In the genomic region with DNA sequence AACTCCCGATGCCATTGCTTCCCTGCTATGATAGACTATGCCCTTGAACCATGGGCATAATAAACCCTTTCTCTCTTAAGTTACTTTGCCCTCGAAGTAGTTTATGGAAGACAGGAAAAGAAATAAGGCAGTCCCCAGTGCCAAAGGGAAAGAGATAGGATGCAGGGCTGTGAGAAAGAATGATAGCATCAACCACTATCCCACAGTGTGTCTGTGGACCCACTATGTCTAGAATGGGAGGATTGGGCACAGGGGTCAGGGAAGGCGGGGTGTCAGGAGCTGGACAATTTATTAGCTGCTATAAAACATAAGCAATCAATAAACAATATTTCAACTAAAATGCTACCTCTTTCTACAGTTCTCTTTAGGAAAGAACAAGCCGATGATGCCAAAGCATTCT, we compare ENCODE assay signal across 12 mouse cellular contexts.
DNase-seq lines count a peak whose midpoint lies in the region; ATAC-seq and TF ChIP-seq lines count a peak whose summit lies in the region.
"Had no signal": no experiment of that assay in that cellular context is flagged by ENCODE, and none has a peak within 500 bp of the region (broad histone marks: within the 10 kb centered on the region; RNA-seq: fewer than 3 reads in every experiment).

No protein-coding gene starts in this region.

- no peak for TF ChIP-seq POLR2A in thymus, adult 2 months (IDR thresholded peaks at IDR 0.05; ENCODE audit: control insufficient read depth, extremely low read depth, insufficient read depth, low read length, poor library complexity)

- H3K36me3 ChIP-seq in lung, embryonic 15.5 days: no peaks in the 10 kb centered on the region
- H3K36me3 ChIP-seq in lung, postnatal 0 days (ENCODE audit: insufficient read depth, low read length): no peaks in the 10 kb centered on the region
- H3K36me3 ChIP-seq in forebrain, embryonic 12.5 days (replicated peaks): peaks cover 12% of the 10 kb centered on the region
- H3K36me3 ChIP-seq in hindbrain, embryonic 15.5 days: no peaks in the 10 kb centered on the region
- H3K36me3 ChIP-seq in neural tube, embryonic 14.5 days (ENCODE audit: control insufficient read depth, insufficient read depth, low read length): no peaks in the 10 kb centered on the region
- H3K36me3 ChIP-seq in thymus, adult 2 months (ENCODE audit: control insufficient read depth, insufficient read depth, low read length): peaks cover 6% of the 10 kb centered on the region; the same call in 1 of the 2 replicates
- H3K36me3 ChIP-seq: intestine, embryonic 15.5 days; liver, embryonic 13.5 days had no signal

- no peaks in the 10 kb centered on the region for H3K9me3 ChIP-seq in lung, embryonic 15.5 days
- no peaks in the 10 kb centered on the region for H3K9me3 ChIP-seq in lung, postnatal 0 days (ENCODE audit: low read length)
- H3K9me3 ChIP-seq in forebrain, embryonic 12.5 days: no peaks in the 10 kb centered on the region
- no peaks in the 10 kb centered on the region for H3K9me3 ChIP-seq in hindbrain, embryonic 15.5 days
- H3K9me3 ChIP-seq in neural tube, embryonic 14.5 days (ENCODE audit: control insufficient read depth, low read length): no peaks in the 10 kb centered on the region
- H3K9me3 ChIP-seq: intestine, embryonic 15.5 days; liver, embryonic 13.5 days had no signal

- no peak for TF ChIP-seq EP300 in lung, postnatal 0 days (IDR thresholded peaks at IDR 0.05)

- H3K4me1 ChIP-seq in lung, embryonic 15.5 days: peaks cover 32% of the 10 kb centered on the region
- H3K4me1 ChIP-seq in lung, postnatal 0 days (ENCODE audit: insufficient read depth, low read depth, low read length): no peaks in the 10 kb centered on the region
- H3K4me1 ChIP-seq in forebrain, embryonic 12.5 days: peaks cover 46% of the 10 kb centered on the region
- H3K4me1 ChIP-seq in hindbrain, embryonic 15.5 days (replicated peaks): peaks cover 24% of the 10 kb centered on the region
- H3K4me1 ChIP-seq in neural tube, embryonic 14.5 days (ENCODE audit: control insufficient read depth, insufficient read depth, low read length): peaks cover 19% of the 10 kb centered on the region
- H3K4me1 ChIP-seq in thymus, adult 2 months (replicated peaks; ENCODE audit: control insufficient read depth, insufficient read depth, low read length): peaks cover 20% of the 10 kb centered on the region

- ATAC-seq in lung, embryonic 15.5 days (ENCODE audit: borderline replicate concordance, extremely low read depth, low FRiP score, low TSS enrichment): no peak
- ATAC-seq in lung, postnatal 0 days: no peak
- no peak; the same call in 1 of the 2 replicates for ATAC-seq in forebrain, embryonic 12.5 days (ENCODE audit: low FRiP score)
- ATAC-seq in hindbrain, embryonic 15.5 days (ENCODE audit: low FRiP score, low read depth): no peak; the same call in 1 of the 2 replicates
- ATAC-seq in neural tube, embryonic 14.5 days (ENCODE audit: low read depth): peak; percentile 50
- no peak for ATAC-seq in megakaryocyte progenitor cell, adult 5-6 weeks (replicated peaks; ENCODE audit: poor library complexity)
- ATAC-seq: intestine, embryonic 15.5 days had no signal

- WGBS in lung, embryonic 15.5 days: 48% methylated on average over 4 of the region's 4 CpGs
- 53% methylated on average over 4 of the region's 4 CpGs for WGBS in lung, postnatal 0 days
- WGBS in forebrain, embryonic 12.5 days: 49% methylated on average over 4 of the region's 4 CpGs
- WGBS in hindbrain, embryonic 15.5 days: 33% methylated on average over 4 of the region's 4 CpGs
- WGBS in neural tube, embryonic 14.5 days: 20% methylated on average over 4 of the region's 4 CpGs
- WGBS in thymus, adult 2 months: 63% methylated on average over 4 of the region's 4 CpGs

- H3K27me3 ChIP-seq in lung, embryonic 15.5 days: no peaks in the 10 kb centered on the region
- H3K27me3 ChIP-seq in lung, postnatal 0 days (replicated peaks; ENCODE audit: insufficient read depth, low read length): no peaks in the 10 kb centered on the region
- no peaks in the 10 kb centered on the region for H3K27me3 ChIP-seq in forebrain, embryonic 12.5 days
- H3K27me3 ChIP-seq in hindbrain, embryonic 15.5 days: no peaks in the 10 kb centered on the region
- no peaks in the 10 kb centered on the region for H3K27me3 ChIP-seq in neural tube, embryonic 14.5 days (ENCODE audit: control insufficient read depth, insufficient read depth, low read length)
- H3K27me3 ChIP-seq in thymus, adult 2 months (ENCODE audit: control insufficient read depth, insufficient read depth, low read length): no peaks in the 10 kb centered on the region
- H3K27me3 ChIP-seq: intestine, embryonic 15.5 days; liver, embryonic 13.5 days had no signal

- no peak overlapping the region for H3K9ac ChIP-seq in lung, embryonic 15.5 days
- H3K9ac ChIP-seq in lung, postnatal 0 days (replicated peaks; ENCODE audit: low read depth): no peak overlapping the region
- no peak overlapping the region for H3K9ac ChIP-seq in forebrain, embryonic 12.5 days
- H3K9ac ChIP-seq in hindbrain, embryonic 15.5 days: no peak overlapping the region
- no peak overlapping the region for H3K9ac ChIP-seq in neural tube, embryonic 14.5 days (replicated peaks; ENCODE audit: low read depth, low read length)
- H3K9ac ChIP-seq: intestine, embryonic 15.5 days; liver, embryonic 13.5 days had no signal

- H3K4me3 ChIP-seq in lung, embryonic 15.5 days: no peak overlapping the region
- no peak overlapping the region for H3K4me3 ChIP-seq in lung, postnatal 0 days (ENCODE audit: low read depth, low read length)
- H3K4me3 ChIP-seq in forebrain, embryonic 12.5 days (replicated peaks): no peak overlapping the region
- no peak overlapping the region for H3K4me3 ChIP-seq in hindbrain, embryonic 15.5 days
- no peak overlapping the region for H3K4me3 ChIP-seq in neural tube, embryonic 14.5 days (ENCODE audit: low read depth, low read length)
- no peak overlapping the region for H3K4me3 ChIP-seq in thymus, adult 2 months (ENCODE audit: control insufficient read depth, insufficient read depth, low read length)
- H3K4me3 ChIP-seq: intestine, embryonic 15.5 days; liver, embryonic 13.5 days had no signal

- DNase-seq in lung, postnatal 0 days (ENCODE audit: low spot score): no peak
- no peak for DNase-seq in thymus, adult 2 months
- DNase-seq: gastrocnemius, postnatal 25 days; liver, embryonic 13.5 days; right cerebral cortex, postnatal 14 days had no signal

- no peak for TF ChIP-seq CTCF in lung, postnatal 0 days (IDR thresholded peaks at IDR 0.05)
- TF ChIP-seq CTCF in thymus, adult 2 months (IDR thresholded peaks at IDR 0.05; ENCODE audit: borderline replicate concordance, control insufficient read depth, extremely low read depth, insufficient read depth, low read length, poor library complexity): no peak

- no peak overlapping the region for H3K4me2 ChIP-seq in lung, embryonic 15.5 days
- no peak overlapping the region for H3K4me2 ChIP-seq in lung, postnatal 0 days (replicated peaks; ENCODE audit: low read depth, low read length)
- no peak overlapping the region for H3K4me2 ChIP-seq in forebrain, embryonic 12.5 days
- H3K4me2 ChIP-seq in hindbrain, embryonic 15.5 days: no peak overlapping the region
- no peak overlapping the region for H3K4me2 ChIP-seq in neural tube, embryonic 14.5 days (ENCODE audit: low read depth, low read length)
- H3K4me2 ChIP-seq: intestine, embryonic 15.5 days; liver, embryonic 13.5 days had no signal

- 0 out of 2 replicates have a peak overlapping the region, but pooled peaks have one; percentile 11 for H3K27ac ChIP-seq in lung, embryonic 15.5 days
- H3K27ac ChIP-seq in lung, postnatal 0 days (ENCODE audit: low read length): no peak overlapping the region
- peak overlapping the region; percentile 86 for H3K27ac ChIP-seq in forebrain, embryonic 12.5 days
- peak overlapping the region; percentile 65 for H3K27ac ChIP-seq in hindbrain, embryonic 15.5 days (replicated peaks)
- H3K27ac ChIP-seq in neural tube, embryonic 14.5 days (ENCODE audit: low read depth, low read length): peak overlapping the region; percentile 76; the same call in 1 of the 2 replicates
- no peak overlapping the region for H3K27ac ChIP-seq in thymus, adult 2 months (ENCODE audit: control insufficient read depth, insufficient read depth, low read length)
- H3K27ac ChIP-seq: liver, embryonic 13.5 days; macrophage had no signal

Comparison
In these comparisons a context has a peak if more than half of its experiments do, and no peak if none do; other contexts are left out.
1. H3K27ac ChIP-seq: peak in lung, embryonic 15.5 days (single experiment), forebrain, embryonic 12.5 days (single experiment), hindbrain, embryonic 15.5 days (single experiment) and neural tube, embryonic 14.5 days (single experiment); none in lung, postnatal 0 days (single experiment) and thymus, adult 2 months (single experiment).